20 mouse cellular contexts compared by ENCODE assay signal in the genomic region with DNA sequence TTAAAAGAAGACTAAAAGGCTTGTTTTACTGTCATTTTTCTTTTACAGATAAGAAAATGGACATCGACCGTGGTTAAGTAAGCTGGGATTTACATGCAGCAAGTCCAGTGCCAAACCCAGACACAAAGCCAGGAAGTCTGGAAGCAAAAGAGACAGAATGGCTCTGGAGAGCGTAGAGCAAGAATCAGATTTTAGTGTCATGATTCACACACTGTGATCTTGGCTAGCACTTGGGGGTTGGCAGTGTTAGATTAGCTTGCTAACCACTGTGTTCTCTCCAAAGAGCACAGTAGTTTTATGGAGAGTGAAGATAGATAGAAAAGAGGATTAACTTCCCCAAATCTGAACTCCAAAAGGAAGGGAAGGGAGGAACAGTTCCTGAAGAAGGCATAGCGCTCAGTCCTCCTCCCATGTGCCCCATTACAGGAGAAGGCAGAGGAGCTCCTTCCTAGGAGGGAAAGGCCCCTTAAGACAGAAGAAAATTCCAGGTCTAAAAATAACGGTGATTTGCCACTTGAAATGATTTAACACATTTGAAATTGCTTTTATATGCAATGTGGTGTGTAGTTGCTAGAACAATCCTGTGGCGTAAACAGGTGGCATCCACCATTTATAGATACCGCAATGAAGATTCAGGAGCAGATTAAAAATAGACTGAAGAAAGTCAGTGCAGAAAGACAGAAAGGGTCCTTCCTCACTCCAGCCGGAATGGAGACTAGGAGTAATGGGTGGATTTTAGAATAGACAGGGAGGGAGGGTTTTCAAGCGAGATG. TPM values are rescaled to one million over a fixed set of nuclear protein-coding genes. Genes with fewer than 3 reads are reported as not detected.
A peak's percentile ranks its signal among the peaks of the same experiment; 100 is the strongest.
DNase-seq lines count a peak whose midpoint lies in the region; ATAC-seq and TF ChIP-seq lines count a peak whose summit lies in the region.
"Had no signal": no experiment of that assay in that cellular context is flagged by ENCODE, and none has a peak within 500 bp of the region (broad histone marks: within the 10 kb centered on the region; RNA-seq: fewer than 3 reads in every experiment).

No protein-coding gene starts in this region.

- 74% methylated on average over 9 of the region's 9 CpGs for WGBS in forebrain, postnatal 0 days
- WGBS in forebrain, embryonic 12.5 days = 95% methylated on average over 9 of the region's 9 CpGs
- 92% methylated on average over 9 of the region's 9 CpGs for WGBS in midbrain, embryonic 10.5 days

- intact Hi-C loops in left cerebral cortex, postnatal 14 days (cut with DNase I) = no loop called here

- no peak overlapping the region for H3K4me3 ChIP-seq in forebrain, postnatal 0 days (ENCODE audit: low read depth, low read length)
- H3K4me3 ChIP-seq in forebrain, embryonic 12.5 days (replicated peaks) = no peak overlapping the region
- no peak overlapping the region for H3K4me3 ChIP-seq in myocyte
- no peak overlapping the region for H3K4me3 ChIP-seq in midbrain, embryonic 10.5 days
- H3K4me3 ChIP-seq: embryonic facial prominence, embryonic 10.5 days; neural tube, embryonic 12.5 days had no signal

- no peak for TF ChIP-seq POLR2A in myocyte (IDR thresholded peaks at IDR 0.05; ENCODE audit: insufficient read length, low read depth)

- peak; percentile 74 for ATAC-seq in forebrain, postnatal 0 days
- no peak for ATAC-seq in forebrain, embryonic 12.5 days (ENCODE audit: low FRiP score)
- ATAC-seq: hindbrain, embryonic 16.5 days; midbrain, embryonic 16.5 days had no signal

- no peaks in the 10 kb centered on the region for H3K36me3 ChIP-seq in forebrain, postnatal 0 days (ENCODE audit: insufficient read depth)
- H3K36me3 ChIP-seq in forebrain, embryonic 12.5 days (replicated peaks) = no peaks in the 10 kb centered on the region
- no peaks in the 10 kb centered on the region for H3K36me3 ChIP-seq in myocyte (ENCODE audit: control insufficient read depth, insufficient read depth)
- no peaks in the 10 kb centered on the region for H3K36me3 ChIP-seq in midbrain, embryonic 10.5 days
- H3K36me3 ChIP-seq: embryonic facial prominence, embryonic 10.5 days; G1E; neural tube, embryonic 12.5 days had no signal

- peaks cover 3% of the 10 kb centered on the region; the same call in 1 of the 2 replicates for H3K4me1 ChIP-seq in forebrain, postnatal 0 days (ENCODE audit: insufficient read depth)
- H3K4me1 ChIP-seq in forebrain, embryonic 12.5 days = no peaks in the 10 kb centered on the region; the same call in 1 of the 2 replicates
- H3K4me1 ChIP-seq in midbrain, embryonic 10.5 days = no peaks in the 10 kb centered on the region
- H3K4me1 ChIP-seq: embryonic facial prominence, embryonic 10.5 days; neural tube, embryonic 12.5 days had no signal

- no peak overlapping the region for H3ac ChIP-seq in myocyte (ENCODE audit: control insufficient read depth, insufficient read length)

- peak; percentile 51 for DNase-seq in forebrain, postnatal 0 days
- DNase-seq in left cerebral cortex, postnatal 14 days (ENCODE audit: low spot score in 2 of 2) = peak; percentile 13 to 70
- no peak for DNase-seq in left cerebral cortex, adult 18-20 months (ENCODE audit: low spot score in 2 of 2)
- DNase-seq in adipocyte (ENCODE audit: low spot score) = peak; percentile 58
- DNase-seq in kidney, postnatal 10 days = no peak
- DNase-seq in midbrain, embryonic 10.5 days (ENCODE audit: low spot score) = no peak
- DNase-seq: cerebellum, adult 9-11 months; kidney, adult 2 months; lung, postnatal 4 days had no signal

- H3K27me3 ChIP-seq in forebrain, postnatal 0 days (ENCODE audit: insufficient read depth, low read length) = no peaks in the 10 kb centered on the region
- H3K27me3 ChIP-seq in forebrain, embryonic 12.5 days = no peaks in the 10 kb centered on the region
- no peaks in the 10 kb centered on the region for H3K27me3 ChIP-seq in myocyte (ENCODE audit: control insufficient read depth, insufficient read depth, insufficient read length)
- no peaks in the 10 kb centered on the region for H3K27me3 ChIP-seq in midbrain, embryonic 10.5 days (ENCODE audit: low read depth, poor library complexity, severe bottlenecking)
- H3K27me3 ChIP-seq: neural tube, embryonic 12.5 days had no signal

- peak overlapping the region; percentile 40; the same call in 1 of the 2 replicates for H3K27ac ChIP-seq in forebrain, postnatal 0 days (ENCODE audit: low read depth, low read length)
- H3K27ac ChIP-seq in forebrain, embryonic 12.5 days = no peak overlapping the region
- no peak overlapping the region for H3K27ac ChIP-seq in midbrain, embryonic 10.5 days (replicated peaks)
- H3K27ac ChIP-seq: embryonic facial prominence, embryonic 10.5 days; liver, embryonic 14.5 days; neural tube, embryonic 12.5 days had no signal

- no peak overlapping the region for H3K4me2 ChIP-seq in forebrain, postnatal 0 days (ENCODE audit: low read depth)
- H3K4me2 ChIP-seq in forebrain, embryonic 12.5 days = no peak overlapping the region
- H3K4me2 ChIP-seq in myocyte (ENCODE audit: low read depth) = peak overlapping the region; percentile 57
- H3K4me2 ChIP-seq: neural tube, embryonic 12.5 days had no signal

- H3K9ac ChIP-seq in forebrain, postnatal 0 days = no peak overlapping the region
- H3K9ac ChIP-seq in forebrain, embryonic 12.5 days = no peak overlapping the region
- H3K9ac ChIP-seq: liver, embryonic 14.5 days; neural tube, embryonic 12.5 days had no signal

- TF ChIP-seq CTCF in forebrain, postnatal 0 days (IDR thresholded peaks at IDR 0.05; ENCODE audit: low read depth) = no peak

- no peaks in the 10 kb centered on the region for H3K9me3 ChIP-seq in forebrain, postnatal 0 days (ENCODE audit: low read length)
- H3K9me3 ChIP-seq in forebrain, embryonic 12.5 days = no peaks in the 10 kb centered on the region
- H3K9me3 ChIP-seq in midbrain, embryonic 10.5 days (replicated peaks) = no peaks in the 10 kb centered on the region
- H3K9me3 ChIP-seq: embryonic facial prominence, embryonic 10.5 days; neural tube, embryonic 12.5 days had no signal

- no peaks in the 10 kb centered on the region for H3K79me2 ChIP-seq in myocyte (ENCODE audit: control insufficient read depth, insufficient read depth)

TF ChIP-seq in myocyte, 11 proteins besides CTCF, POLR2A, EP300 and RAD21:
- TF ChIP-seq TCF12 (IDR thresholded peaks at IDR 0.05; ENCODE audit: insufficient read depth, poor library complexity, severe bottlenecking) (peak; percentile 7), MYOG (IDR thresholded peaks at IDR 0.05; ENCODE audit: control insufficient read depth in 1 of 3, insufficient read depth in 1 of 3, insufficient read length in 2 of 3, low read depth in 2 of 3) (peak in 1 of 3 experiments; percentile 12), CEBPB (IDR thresholded peaks at IDR 0.05; ENCODE audit: insufficient read depth, poor library complexity, severe bottlenecking) (no peak), SRF (IDR thresholded peaks at IDR 0.05; ENCODE audit: control insufficient read depth, insufficient read length, low read depth) (no peak), MAX (IDR thresholded peaks at IDR 0.05; ENCODE audit: low read depth) (no peak), REST (IDR thresholded peaks at IDR 0.05; ENCODE audit: insufficient read depth, insufficient read length) (no peak), USF1 (IDR thresholded peaks at IDR 0.05; ENCODE audit: low read depth) (no peak), TCF3 (IDR thresholded peaks at IDR 0.05; ENCODE audit: insufficient read length, low read depth) (no peak), E2F4 (IDR thresholded peaks at IDR 0.05; ENCODE audit: insufficient read depth) (no peak), POLR2AphosphoS2 (IDR thresholded peaks at IDR 0.05; ENCODE audit: insufficient read length, low read depth) (no peak), MYOD1 (IDR thresholded peaks at IDR 0.05; ENCODE audit: control insufficient read depth in 1 of 3, insufficient read length in 2 of 3, low read depth in 2 of 3) (peak in 1 of 3 experiments; percentile 5)
TF ChIP-seq in myocyte: peak in this region for 3.

RNA-seq across cellular contexts. Expression of gene Fam216b, which starts 22.7 kb away (rescaled TPM):
- 2.6 and 4.5 TPM in 2 replicates for total RNA-seq in forebrain, postnatal 0 days (2014; rRNA removed)
- polyA plus RNA-seq in forebrain, postnatal 0 days (2015; fragmentation: Nextera tagmentation; extraction: Ambion mirVana) = 2.6 and 3.8 TPM in 2 replicates
- not detected in 2 replicates for polyA plus RNA-seq in forebrain, embryonic 12.5 days (2016; fragmentation: Nextera tagmentation; extraction: Ambion mirVana)
- total RNA-seq in left cerebral cortex, postnatal 14 days (2021) = under 1 TPM in 1 of 2 experiments, not detected in 1; 0.23 TPM
- under 1 TPM in 1 of 2 experiments, not detected in 1; 0.26 TPM for total RNA-seq in left cerebral cortex, adult 18-20 months (2021)
- not detected for polyA plus RNA-seq in myocyte (2012; fragmentation: generic; extraction: Trizol)
- polyA plus RNA-seq in midbrain, embryonic 10.5 days (2016; fragmentation: Nextera tagmentation; extraction: Ambion mirVana) = not detected in 2 replicates
- polyA plus RNA-seq: embryonic facial prominence, embryonic 10.5 days; G1E; kidney, adult 2 months; limb, embryonic 11.5 days; liver, embryonic 14.5 days; neural tube, embryonic 12.5 days; spleen, adult 2 months; urinary bladder, adult 2 months had no signal

Comparison
In these comparisons a context has a peak if more than half of its experiments do, and no peak if none do; other contexts are left out.
1. DNase-seq: peak in forebrain, postnatal 0 days (single experiment), left cerebral cortex, postnatal 14 days (2 of 2) and adipocyte (single experiment); none in left cerebral cortex, adult 18-20 months (0 of 2), kidney, postnatal 10 days (single experiment) and midbrain, embryonic 10.5 days (single experiment).